Mouse (Mus musculus): ENCODE measurements around the gene Olfr1441. TPM values are rescaled to one million over a fixed set of nuclear protein-coding genes. Genes with fewer than 3 reads are reported as not detected.

The Olfr1441 gene
- polyA plus RNA-seq, 1 experiment from 2014 or later = not detected

- DNase-seq (ENCODE audit: low spot score) = peak; percentile 63
- ATAC-seq (ENCODE audit: insufficient number of reproducible peaks, low FRiP score, low TSS enrichment, low read depth) = peak; percentile 51; the same call in 1 of the 2 replicates
- H3K4me1 ChIP-seq (ENCODE audit: control insufficient read depth, insufficient read depth, low read length) = no peaks in the 10 kb centered on the region
- no peak overlapping the region for H3K27ac ChIP-seq (replicated peaks; ENCODE audit: low read depth, low read length)
- no peak overlapping the region for H3K9ac ChIP-seq (ENCODE audit: low read length)
- WGBS = 32% methylated on average over 7 of the region's 7 CpGs
- no peak overlapping the region for H3K4me3 ChIP-seq (ENCODE audit: low read depth, low read length)
- no peak overlapping the region for H3K4me2 ChIP-seq (ENCODE audit: low read depth, severe bottlenecking)
- no peaks in the 10 kb centered on the region for H3K27me3 ChIP-seq (ENCODE audit: control insufficient read depth, insufficient read depth, low read length)
- H3K9me3 ChIP-seq (ENCODE audit: control insufficient read depth, low read length) = no peaks in the 10 kb centered on the region
- H3K36me3 ChIP-seq (ENCODE audit: control insufficient read depth, insufficient read depth, low read length) = no peaks in the 10 kb centered on the region
Measured at GRCm38 (mm10) chr19:12466204-12466603, 49.0 kb downstream of the Olfr1441 start.

DNA sequence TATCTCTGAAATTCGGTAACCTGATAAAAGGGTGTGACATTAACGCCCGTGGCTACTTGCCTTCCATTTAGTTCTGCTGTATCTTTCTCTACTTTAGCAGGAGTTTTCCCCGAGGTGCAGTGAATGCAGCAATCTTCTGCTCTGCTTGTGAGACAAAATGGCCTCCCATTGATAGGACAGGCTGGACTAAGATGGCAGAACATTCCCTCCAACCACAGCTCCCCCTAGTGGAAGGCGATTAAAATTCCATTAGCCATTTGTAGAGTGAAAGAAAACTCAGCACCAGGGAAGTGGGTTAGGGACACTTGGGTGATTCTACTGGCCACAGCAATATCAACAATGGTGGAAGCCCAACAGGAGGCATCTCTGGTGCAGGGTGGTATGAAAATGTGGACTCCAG is 50.2 kb downstream of the Olfr1441 start:
- WGBS = 85% methylated on average over 5 of the region's 5 CpGs
- H3K4me3 ChIP-seq (ENCODE audit: low read depth, low read length) = no peak overlapping the region
- H3K4me2 ChIP-seq (ENCODE audit: low read depth, severe bottlenecking) = no peak overlapping the region
- H3K27me3 ChIP-seq (ENCODE audit: control insufficient read depth, insufficient read depth, low read length) = no peaks in the 10 kb centered on the region
- H3K9me3 ChIP-seq (ENCODE audit: control insufficient read depth, low read length) = no peaks in the 10 kb centered on the region
- H3K4me1 ChIP-seq (ENCODE audit: control insufficient read depth, insufficient read depth, low read length) = no peaks in the 10 kb centered on the region
- no peaks in the 10 kb centered on the region for H3K36me3 ChIP-seq (ENCODE audit: control insufficient read depth, insufficient read depth, low read length)
- H3K27ac ChIP-seq (replicated peaks; ENCODE audit: low read depth, low read length) = no peak overlapping the region
- no peak overlapping the region for H3K9ac ChIP-seq (ENCODE audit: low read length)
- DNase-seq (ENCODE audit: low spot score) = peak; percentile 41
- ATAC-seq (ENCODE audit: insufficient number of reproducible peaks, low FRiP score, low TSS enrichment, low read depth) = no peak

GRCm38 (mm10) chr19:12471866-12472265 is 54.6 kb downstream of the Olfr1441 start:
- H3K27ac ChIP-seq (replicated peaks; ENCODE audit: low read depth, low read length) = no peak overlapping the region
- no peaks in the 10 kb centered on the region for H3K9me3 ChIP-seq (ENCODE audit: control insufficient read depth, low read length)
- 85% methylated on average over 3 of the region's 3 CpGs for WGBS
- no peak overlapping the region for H3K4me3 ChIP-seq (ENCODE audit: low read depth, low read length)
- ATAC-seq (ENCODE audit: insufficient number of reproducible peaks, low FRiP score, low TSS enrichment, low read depth) (no peak), DNase-seq (ENCODE audit: low spot score) (no peak)
- no peaks in the 10 kb centered on the region for H3K27me3 ChIP-seq (ENCODE audit: control insufficient read depth, insufficient read depth, low read length)
- H3K9ac ChIP-seq (ENCODE audit: low read length) = no peak overlapping the region
- H3K4me1 ChIP-seq (ENCODE audit: control insufficient read depth, insufficient read depth, low read length) = no peaks in the 10 kb centered on the region
- no peaks in the 10 kb centered on the region for H3K36me3 ChIP-seq (ENCODE audit: control insufficient read depth, insufficient read depth, low read length)
- no peak overlapping the region for H3K4me2 ChIP-seq (ENCODE audit: low read depth, severe bottlenecking)

DNA sequence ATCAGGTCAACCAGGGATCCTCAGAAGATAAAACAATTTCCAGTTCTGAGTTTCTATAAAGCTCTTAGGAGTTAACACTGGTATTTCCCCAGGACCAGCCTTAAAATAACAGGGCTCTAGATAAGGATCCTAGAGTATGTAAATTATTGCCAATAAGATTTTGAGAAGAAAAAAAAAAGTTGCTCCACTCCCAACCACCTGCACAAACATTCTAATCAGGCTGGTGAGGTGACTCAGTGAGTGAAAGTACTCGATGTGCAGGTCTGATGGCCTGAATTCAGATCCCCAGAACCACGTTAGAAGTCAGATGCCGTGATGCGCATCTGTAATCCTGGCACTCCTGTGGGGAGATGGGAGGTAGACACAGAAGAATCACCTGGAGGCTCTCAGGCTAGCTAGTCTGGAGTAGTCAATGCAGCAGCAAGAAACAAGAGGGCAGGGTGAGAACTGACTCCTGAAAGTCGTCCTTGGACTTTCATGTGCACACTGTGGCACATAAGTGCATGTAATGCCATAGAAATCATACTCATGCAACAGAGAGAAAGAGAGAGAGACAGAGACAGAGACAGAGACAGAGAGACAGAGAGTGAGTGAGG is 55.2 kb downstream of the Olfr1441 start:
- no peak overlapping the region for H3K27ac ChIP-seq (replicated peaks; ENCODE audit: low read depth, low read length)
- ATAC-seq (ENCODE audit: insufficient number of reproducible peaks, low FRiP score, low TSS enrichment, low read depth) = no peak
- H3K36me3 ChIP-seq (ENCODE audit: control insufficient read depth, insufficient read depth, low read length) = no peaks in the 10 kb centered on the region

More for the DNA sequence above, 55.2 kb downstream of the Olfr1441 start:
- no peak overlapping the region for H3K4me3 ChIP-seq (ENCODE audit: low read depth, low read length)
- WGBS = 84% methylated on average over 5 of the region's 5 CpGs
- no peak overlapping the region for H3K4me2 ChIP-seq (ENCODE audit: low read depth, severe bottlenecking)
- no peaks in the 10 kb centered on the region for H3K9me3 ChIP-seq (ENCODE audit: control insufficient read depth, low read length)
- H3K9ac ChIP-seq (ENCODE audit: low read length) = no peak overlapping the region
- DNase-seq (ENCODE audit: low spot score) = no peak
- no peaks in the 10 kb centered on the region for H3K4me1 ChIP-seq (ENCODE audit: control insufficient read depth, insufficient read depth, low read length)
- no peaks in the 10 kb centered on the region for H3K27me3 ChIP-seq (ENCODE audit: control insufficient read depth, insufficient read depth, low read length)

Other genes with a start within 250 kb of the Olfr1441 start
- gene Olfr1555-ps1, start 247.3 kb upstream of the Olfr1441 start, polyA plus RNA-seq (2014; fragmentation: Nextera tagmentation; extraction: Ambion mirVana) = not detected in 2 replicates
- not detected in 2 replicates for gene Olfr1431, start 216.8 kb upstream of the Olfr1441 start, polyA plus RNA-seq (2014; fragmentation: Nextera tagmentation; extraction: Ambion mirVana)
- not detected in 2 replicates for gene Olfr1432, start 184.8 kb upstream of the Olfr1441 start, polyA plus RNA-seq (2014; fragmentation: Nextera tagmentation; extraction: Ambion mirVana)
- gene Olfr262, start 175.8 kb upstream of the Olfr1441 start, polyA plus RNA-seq (2014; fragmentation: Nextera tagmentation; extraction: Ambion mirVana) = not detected in 2 replicates
- gene Olfr235, start 156.4 kb upstream of the Olfr1441 start, polyA plus RNA-seq (2014; fragmentation: Nextera tagmentation; extraction: Ambion mirVana) = not detected in 2 replicates
- not detected in 2 replicates for gene Olfr1434, start 137.6 kb upstream of the Olfr1441 start, polyA plus RNA-seq (2014; fragmentation: Nextera tagmentation; extraction: Ambion mirVana)
- gene Olfr1436, start 118.3 kb upstream of the Olfr1441 start, polyA plus RNA-seq (2014; fragmentation: Nextera tagmentation; extraction: Ambion mirVana) = not detected in 2 replicates
- not detected in 2 replicates for gene Olfr1437, start 92.3 kb upstream of the Olfr1441 start, polyA plus RNA-seq (2014; fragmentation: Nextera tagmentation; extraction: Ambion mirVana)
- not detected in 2 replicates for gene Olfr1438-ps1, start 81.5 kb upstream of the Olfr1441 start, polyA plus RNA-seq (2014; fragmentation: Nextera tagmentation; extraction: Ambion mirVana)
- gene Olfr1440, start 30.2 kb upstream of the Olfr1441 start, polyA plus RNA-seq (2014; fragmentation: Nextera tagmentation; extraction: Ambion mirVana) = not detected in 2 replicates
- gene Pfpl, start 10.5 kb downstream of the Olfr1441 start, polyA plus RNA-seq (2014; fragmentation: Nextera tagmentation; extraction: Ambion mirVana) = not detected in 2 replicates
- gene Mpeg1, start 43.3 kb downstream of the Olfr1441 start, polyA plus RNA-seq (2014; fragmentation: Nextera tagmentation; extraction: Ambion mirVana) = 0.10 and 0.17 TPM in 2 replicates
- 2.5 and 2.7 TPM in 2 replicates for gene Dtx4, start 84.0 kb downstream of the Olfr1441 start, polyA plus RNA-seq (2014; fragmentation: Nextera tagmentation; extraction: Ambion mirVana)
- gene Fam111a, start 128.3 kb downstream of the Olfr1441 start, polyA plus RNA-seq (2014; fragmentation: Nextera tagmentation; extraction: Ambion mirVana) = 24.9 and 26.5 TPM in 2 replicates
- not detected in 2 replicates for gene Gm4952, start 182.5 kb downstream of the Olfr1441 start, polyA plus RNA-seq (2014; fragmentation: Nextera tagmentation; extraction: Ambion mirVana)
- not detected in 2 replicates for gene Glyat, start 215.9 kb downstream of the Olfr1441 start, polyA plus RNA-seq (2014; fragmentation: Nextera tagmentation; extraction: Ambion mirVana)

All from limb, embryonic 11.5 days (tissue).